10 mouse cellular contexts compared by ENCODE assay signal in genomic region chr13:44541243-44541653, GRCm38 (mm10).
DNase-seq lines count a peak whose midpoint lies in the region; ATAC-seq and TF ChIP-seq lines count a peak whose summit lies in the region.
"Had no signal": no experiment of that assay in that cellular context is flagged by ENCODE, and none has a peak within 500 bp of the region (broad histone marks: within the 10 kb centered on the region; RNA-seq: fewer than 3 reads in every experiment).

No protein-coding gene starts in this region.

- H3K27me3 ChIP-seq in liver, postnatal 0 days (ENCODE audit: insufficient read depth, low read length) = no peaks in the 10 kb centered on the region
- H3K27me3 ChIP-seq in liver, embryonic 11.5 days (replicated peaks; ENCODE audit: control insufficient read depth, insufficient read depth, low read length) = no peaks in the 10 kb centered on the region
- no peaks in the 10 kb centered on the region for H3K27me3 ChIP-seq in embryonic facial prominence, embryonic 14.5 days (replicated peaks; ENCODE audit: control insufficient read depth, insufficient read depth, low read length)
- H3K27me3 ChIP-seq: hindbrain, embryonic 15.5 days; neural tube, embryonic 13.5 days had no signal

- 0 out of 2 replicates have a peak, but pooled peaks cover 4% of the 10 kb centered on the region for H3K4me1 ChIP-seq in liver, postnatal 0 days (ENCODE audit: insufficient read depth)
- no peaks in the 10 kb centered on the region for H3K4me1 ChIP-seq in liver, embryonic 11.5 days (replicated peaks; ENCODE audit: control insufficient read depth, insufficient read depth, low read length)
- H3K4me1 ChIP-seq in embryonic facial prominence, embryonic 14.5 days (ENCODE audit: control insufficient read depth, insufficient read depth, low read length) = no peaks in the 10 kb centered on the region
- H3K4me1 ChIP-seq: hindbrain, embryonic 15.5 days; neural tube, embryonic 13.5 days had no signal

- no peak overlapping the region for H3K27ac ChIP-seq in liver, postnatal 0 days (ENCODE audit: low read depth)
- H3K27ac ChIP-seq in liver, embryonic 11.5 days (ENCODE audit: low read depth, low read length) = no peak overlapping the region
- no peak overlapping the region for H3K27ac ChIP-seq in embryonic facial prominence, embryonic 14.5 days (replicated peaks; ENCODE audit: low read depth, low read length)
- H3K27ac ChIP-seq: hindbrain, embryonic 15.5 days; neural tube, embryonic 13.5 days had no signal

- TF ChIP-seq EP300 in liver, postnatal 0 days (IDR thresholded peaks at IDR 0.05; ENCODE audit: low read depth) = no peak

- no peak overlapping the region for H3K9ac ChIP-seq in liver, postnatal 0 days (replicated peaks)
- H3K9ac ChIP-seq in liver, embryonic 11.5 days (ENCODE audit: low read depth, low read length) = no peak overlapping the region
- no peak overlapping the region for H3K9ac ChIP-seq in embryonic facial prominence, embryonic 14.5 days (ENCODE audit: low read depth, low read length)
- H3K9ac ChIP-seq: hindbrain, embryonic 15.5 days; neural tube, embryonic 13.5 days had no signal

- H3K36me3 ChIP-seq in liver, postnatal 0 days (replicated peaks; ENCODE audit: insufficient read depth, low read length) = no peaks in the 10 kb centered on the region
- no peaks in the 10 kb centered on the region for H3K36me3 ChIP-seq in liver, embryonic 11.5 days (ENCODE audit: control insufficient read depth, insufficient read depth, low read length)
- no peaks in the 10 kb centered on the region for H3K36me3 ChIP-seq in embryonic facial prominence, embryonic 14.5 days (ENCODE audit: control insufficient read depth, insufficient read depth, low read length)
- H3K36me3 ChIP-seq: hindbrain, embryonic 15.5 days; neural tube, embryonic 13.5 days had no signal

- peak; percentile 20 for DNase-seq in liver, postnatal 0 days
- DNase-seq in liver, embryonic 11.5 days (ENCODE audit: low spot score) = no peak
- DNase-seq in adrenal gland, postnatal 14 days = peak; percentile 82
- peak; percentile 81 for DNase-seq in embryonic facial prominence, embryonic 14.5 days (ENCODE audit: low spot score)
- peak; percentile 50 for DNase-seq in kidney, postnatal 10 days
- no peak for DNase-seq in left cerebral cortex, adult 11 months (ENCODE audit: low spot score)
- DNase-seq in frontal cortex, postnatal 10 days (ENCODE audit: low spot score in 2 of 2) = no peak

- no peak overlapping the region for H3K4me2 ChIP-seq in liver, postnatal 0 days (ENCODE audit: low read depth, low read length)
- no peak overlapping the region for H3K4me2 ChIP-seq in liver, embryonic 11.5 days
- no peak overlapping the region for H3K4me2 ChIP-seq in embryonic facial prominence, embryonic 14.5 days (ENCODE audit: low read depth, low read length)
- H3K4me2 ChIP-seq: hindbrain, embryonic 15.5 days; neural tube, embryonic 13.5 days had no signal

- no peaks in the 10 kb centered on the region for H3K9me3 ChIP-seq in liver, postnatal 0 days (ENCODE audit: low read length)
- no peaks in the 10 kb centered on the region for H3K9me3 ChIP-seq in liver, embryonic 11.5 days (ENCODE audit: control insufficient read depth, low read length)
- H3K9me3 ChIP-seq in embryonic facial prominence, embryonic 14.5 days (ENCODE audit: control insufficient read depth, low read length) = no peaks in the 10 kb centered on the region
- H3K9me3 ChIP-seq: hindbrain, embryonic 15.5 days; neural tube, embryonic 13.5 days had no signal

- ATAC-seq in liver, postnatal 0 days = no peak
- ATAC-seq in liver, embryonic 11.5 days (replicated peaks; ENCODE audit: low FRiP score) = no peak
- ATAC-seq in embryonic facial prominence, embryonic 14.5 days (ENCODE audit: low read depth) = peak; percentile 89
- ATAC-seq in erythroblast, adult 5-6 weeks (replicated peaks; ENCODE audit: low FRiP score, poor library complexity, severe bottlenecking) = no peak

- no peak overlapping the region for H3K4me3 ChIP-seq in liver, postnatal 0 days (ENCODE audit: low read depth, low read length)
- no peak overlapping the region for H3K4me3 ChIP-seq in liver, embryonic 11.5 days (ENCODE audit: low read depth, low read length)
- no peak overlapping the region for H3K4me3 ChIP-seq in embryonic facial prominence, embryonic 14.5 days (ENCODE audit: low read depth, low read length)
- H3K4me3 ChIP-seq: hindbrain, embryonic 15.5 days; neural tube, embryonic 13.5 days had no signal

- TF ChIP-seq CTCF in liver, postnatal 0 days (IDR thresholded peaks at IDR 0.05; ENCODE audit: low read depth) = no peak

- 48% methylated on average over 5 of the region's 5 CpGs for whole genome bisulfite sequencing in liver, postnatal 0 days (ENCODE audit: insufficient replicate concordance)
- 79% methylated on average over 5 of the region's 5 CpGs for WGBS in liver, embryonic 11.5 days
- WGBS in embryonic facial prominence, embryonic 14.5 days = 46% methylated on average over 5 of the region's 5 CpGs

Comparison
In these comparisons a context has a peak if more than half of its experiments do, and no peak if none do; other contexts are left out.
1. DNase-seq: peak in liver, postnatal 0 days (single experiment), adrenal gland, postnatal 14 days (single experiment), embryonic facial prominence, embryonic 14.5 days (single experiment) and kidney, postnatal 10 days (single experiment); none in liver, embryonic 11.5 days (single experiment), left cerebral cortex, adult 11 months (single experiment) and frontal cortex, postnatal 10 days (0 of 2).